Mouse (Mus musculus): Measurements from ENCODE around the gene Snapc1.

Snapc1 gene
- long read RNA-seq, experiment 1, full-length matches to known transcripts, result 17 of 20 reads
- long read RNA-seq, experiment 1, partial matches to known transcripts, result 0 of 20 reads
- long read RNA-seq, experiment 1, other reads (novel, unspliced or antisense), result 3 of 20 reads
- long read RNA-seq, experiment 2, full-length matches to known transcripts, result 14 of 28 reads
- long read RNA-seq, experiment 2, partial matches to known transcripts, result 6 of 28 reads
- long read RNA-seq, experiment 2, other reads (novel, unspliced or antisense), result 8 of 28 reads

- intact Hi-C loops (cut with DNase I), result no loop called here
These were observed at the start of gene Snapc1 for GRCm38 (mm10) chr12:73964291-73965281. Gene Snapc1, plus strand, starts transcription at chr12:73964481.

DNA sequence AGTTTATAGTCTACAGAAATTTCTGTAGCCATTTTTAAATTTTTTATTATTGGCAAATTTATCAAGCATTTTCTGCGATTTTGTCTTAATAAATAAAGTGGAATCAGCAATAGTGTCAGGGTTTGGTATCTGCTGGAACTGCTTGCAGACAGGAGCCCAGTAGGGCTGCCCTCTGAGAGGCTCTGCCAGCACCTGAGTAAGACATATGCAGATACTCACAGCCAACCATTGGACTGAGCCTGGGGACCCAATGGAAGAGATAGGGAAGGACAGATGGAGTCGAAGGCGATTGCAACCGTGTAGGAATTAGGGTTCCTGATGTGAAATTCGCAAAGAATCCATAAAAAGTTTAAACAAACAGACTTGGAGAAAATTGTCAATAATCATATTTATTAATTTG is 45.8 kb upstream of the Snapc1 start:
- intact Hi-C loops (cut with DNase I), result no loop called here

DNA sequence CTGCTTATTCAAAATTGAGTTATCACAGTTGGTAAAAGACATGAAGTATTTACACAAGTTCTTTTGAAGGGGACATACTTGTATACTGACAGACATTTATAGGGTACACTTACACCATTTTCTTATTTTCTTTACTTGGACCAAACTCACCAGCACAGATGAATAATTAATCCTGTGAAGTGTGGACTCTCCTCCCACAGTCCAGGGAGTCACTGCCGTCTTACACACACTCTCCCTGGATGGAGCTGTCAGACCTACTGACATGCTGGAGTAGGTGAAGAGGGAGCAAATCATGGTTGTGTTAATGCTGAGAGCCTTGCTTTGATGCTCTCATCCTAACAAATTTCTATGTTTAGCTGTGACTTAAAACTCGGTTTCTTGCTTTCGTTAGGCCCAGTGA is 34.0 kb upstream of the Snapc1 start:
- intact Hi-C loops (cut with DNase I), result loop anchor here (5.0 kb wide), 1 partner anchor 223 kb away; no protein-coding TSS in a partner anchor

GRCm38 (mm10) chr12:73931274-73931673 is 33.0 kb upstream of the Snapc1 start:
- intact Hi-C loops (cut with DNase I), result loop anchor here (5.0 kb wide), 1 partner anchor 224 kb away; no protein-coding TSS in a partner anchor

- intact Hi-C loops (cut with DNase I), result loop anchor here (5.0 kb wide), 1 partner anchor 227 kb away; no protein-coding TSS in a partner anchor
These were observed 29.8 kb upstream of the Snapc1 start for GRCm38 (mm10) chr12:73934528-73934927.

- intact Hi-C loops (cut with DNase I), result loop anchor here (5.0 kb wide), 1 partner anchor 40 kb away; no protein-coding TSS in a partner anchor
These were observed 26.9 kb upstream of the Snapc1 start, which contains the start of gene Gm49321 for GRCm38 (mm10) chr12:73937353-73937752. Gene Gm49321, plus strand, starts transcription at chr12:73937653.

GRCm38 (mm10) chr12:73939542-73939941 is 24.7 kb upstream of the Snapc1 start:
- intact Hi-C loops (cut with DNase I), result loop anchor here (5.0 kb wide), 1 partner anchor 38 kb away; no protein-coding TSS in a partner anchor

- intact Hi-C loops (cut with DNase I), result no loop called here
These were observed 15.9 kb upstream of the Snapc1 start for GRCm38 (mm10) chr12:73948415-73948814.

DNA sequence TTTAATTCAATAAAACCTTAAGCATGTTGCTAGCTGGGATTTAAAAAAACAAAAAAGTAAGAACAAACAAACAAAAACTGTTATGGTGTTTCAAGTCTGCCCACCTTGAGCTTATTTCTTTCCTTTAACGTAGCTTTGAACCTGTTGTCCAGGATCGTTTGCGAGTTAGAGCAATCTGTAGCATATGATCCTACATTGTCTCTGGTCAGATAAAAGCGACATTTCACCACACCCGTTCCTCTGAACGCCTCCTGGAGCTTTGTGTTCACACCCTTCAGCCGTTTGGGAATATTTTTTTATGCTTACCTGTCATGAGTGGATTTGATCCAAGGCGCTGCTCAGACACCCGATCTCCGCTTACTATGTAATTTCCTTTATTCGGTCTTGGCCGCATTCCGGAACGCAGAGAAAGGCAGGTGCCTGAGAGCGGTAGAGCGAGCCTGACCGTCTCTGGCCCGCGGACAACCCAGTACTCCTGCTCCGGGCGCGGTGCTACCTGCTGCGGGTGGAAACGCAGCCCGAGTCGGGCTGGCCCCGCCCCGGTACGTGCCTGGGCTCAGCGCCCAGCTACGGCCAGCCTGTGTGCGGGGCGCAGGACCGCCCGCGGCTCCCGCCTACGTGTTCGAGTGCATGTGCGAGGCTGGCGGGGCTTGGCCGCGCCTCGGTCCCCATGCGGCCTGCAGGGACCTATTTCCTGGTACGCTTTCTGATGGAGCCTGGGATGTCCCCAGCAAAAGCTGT is 14.8 kb upstream of the Snapc1 start:
- intact Hi-C loops (cut with DNase I), result no loop called here

GRCm38 (mm10) chr12:73952879-73953278 is 11.4 kb upstream of the Snapc1 start:
- intact Hi-C loops (cut with DNase I), result no loop called here

DNA sequence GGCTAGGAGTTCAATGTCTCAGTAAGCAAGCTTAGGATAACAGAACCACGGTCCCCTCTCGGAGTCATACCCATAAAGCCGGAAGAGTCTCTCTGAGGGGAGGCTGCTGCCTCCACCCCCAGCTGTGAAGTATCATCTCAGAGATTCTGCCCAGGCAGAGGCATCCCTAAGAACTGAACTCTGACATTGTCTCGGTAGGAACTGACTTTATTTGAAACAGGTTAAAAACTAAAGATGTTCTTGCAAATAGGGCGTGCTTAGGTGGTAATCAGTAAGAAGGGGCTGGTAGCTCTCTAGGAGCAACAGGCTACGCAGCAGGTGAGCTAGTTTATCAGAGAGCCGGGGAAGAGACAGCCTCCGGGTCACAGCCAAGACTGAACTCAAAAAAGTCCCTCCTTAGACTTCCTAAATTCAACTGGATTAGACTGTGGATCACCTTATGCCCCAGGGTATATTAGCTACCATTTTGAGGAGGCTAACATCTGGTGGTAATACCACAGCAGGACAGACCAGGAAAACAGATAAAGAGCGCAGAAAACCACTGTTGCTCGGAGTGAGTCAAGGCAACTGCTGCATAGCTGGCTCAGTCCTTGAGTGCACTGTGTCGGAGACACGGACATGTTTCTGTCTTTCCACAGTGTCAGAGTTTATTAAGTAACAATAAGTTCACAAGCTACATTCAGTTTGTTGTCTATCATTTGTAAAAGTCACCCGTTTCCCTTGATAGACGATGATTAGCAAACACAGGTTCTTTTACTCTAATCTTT is 10.7 kb upstream of the Snapc1 start:
- intact Hi-C loops (cut with DNase I), result no loop called here

- intact Hi-C loops (cut with DNase I), result no loop called here
These were observed 9.5 kb upstream of the Snapc1 start for GRCm38 (mm10) chr12:73954785-73955184.

GRCm38 (mm10) chr12:73957676-73958075 is 6.6 kb upstream of the Snapc1 start:
- intact Hi-C loops (cut with DNase I), result no loop called here

DNA sequence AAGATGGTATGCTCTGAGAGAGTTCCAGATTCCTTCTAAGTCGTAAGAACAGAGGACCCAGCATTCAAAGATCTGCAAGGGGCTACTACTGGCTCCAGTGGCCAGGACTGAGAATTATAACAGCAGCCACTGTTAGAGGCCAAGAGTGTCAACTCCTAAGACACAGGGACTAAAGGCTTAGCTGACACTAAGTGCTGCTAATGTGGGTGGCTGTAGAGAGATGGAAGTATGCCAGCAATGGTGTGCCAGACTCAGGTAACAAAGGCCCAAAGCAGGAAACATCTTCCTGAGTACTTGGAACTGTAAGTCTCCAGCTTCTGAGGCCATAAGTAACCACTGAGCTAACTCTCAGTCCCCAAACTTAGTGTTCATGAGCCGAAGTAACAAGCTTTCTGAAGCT is 5.5 kb upstream of the Snapc1 start:
- intact Hi-C loops (cut with DNase I), result no loop called here

GRCm38 (mm10) chr12:73969142-73969541 is 4.9 kb downstream of the Snapc1 start:
- intact Hi-C loops (cut with DNase I), result no loop called here

DNA sequence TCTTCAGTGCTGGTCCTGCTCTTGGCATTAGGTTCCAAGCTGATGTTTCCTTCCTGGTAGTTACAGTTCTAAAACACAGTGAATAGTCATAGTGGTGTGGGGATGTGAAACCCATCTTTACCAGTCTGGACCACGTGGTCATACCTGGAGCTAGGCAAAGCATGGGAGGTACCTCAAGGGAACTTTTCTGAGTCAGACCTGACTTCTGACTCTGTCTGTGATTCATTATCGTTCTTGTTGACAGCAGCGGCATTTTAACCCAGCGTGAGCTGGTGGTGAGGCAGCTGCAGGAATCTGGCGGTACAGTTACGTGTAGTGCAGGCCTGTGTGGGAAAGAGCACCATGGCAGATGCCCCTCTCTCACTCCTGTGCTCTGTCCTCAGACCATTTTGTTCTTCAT is 10.3 kb downstream of the Snapc1 start:
- intact Hi-C loops (cut with DNase I), result no loop called here

- intact Hi-C loops (cut with DNase I), result loop anchor here (5.0 kb wide), 1 partner anchor 41 kb away; the partner anchor contains the start of gene Gm49321
These were observed 13.9 kb downstream of the Snapc1 start for GRCm38 (mm10) chr12:73978144-73978543.

GRCm38 (mm10) chr12:73979667-73980066 is 15.4 kb downstream of the Snapc1 start:
- intact Hi-C loops (cut with DNase I), result loop anchor here (5.0 kb wide), 1 partner anchor 42 kb away; the partner anchor contains the start of gene Gm49321

DNA sequence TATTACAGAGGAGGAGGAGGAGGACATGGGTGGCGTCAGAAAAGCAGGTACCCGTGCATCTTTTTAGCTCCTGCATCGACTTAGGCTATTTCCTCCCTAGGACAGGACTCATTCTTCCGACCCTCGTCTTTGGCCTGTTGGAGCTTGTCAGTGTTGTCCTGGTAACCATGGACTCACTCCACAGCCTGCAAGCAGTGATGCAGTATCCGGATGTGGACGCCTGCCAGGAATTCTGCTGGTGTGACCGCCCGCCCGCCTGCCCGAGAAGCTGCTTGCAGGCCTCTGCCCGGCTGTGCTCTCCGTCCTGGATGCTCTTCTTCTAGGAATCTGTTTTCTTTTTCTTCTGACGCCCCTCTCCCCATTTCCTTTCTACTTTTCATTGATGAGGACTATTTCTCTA is 18.3 kb downstream of the Snapc1 start:
- intact Hi-C loops (cut with DNase I), result no loop called here

DNA sequence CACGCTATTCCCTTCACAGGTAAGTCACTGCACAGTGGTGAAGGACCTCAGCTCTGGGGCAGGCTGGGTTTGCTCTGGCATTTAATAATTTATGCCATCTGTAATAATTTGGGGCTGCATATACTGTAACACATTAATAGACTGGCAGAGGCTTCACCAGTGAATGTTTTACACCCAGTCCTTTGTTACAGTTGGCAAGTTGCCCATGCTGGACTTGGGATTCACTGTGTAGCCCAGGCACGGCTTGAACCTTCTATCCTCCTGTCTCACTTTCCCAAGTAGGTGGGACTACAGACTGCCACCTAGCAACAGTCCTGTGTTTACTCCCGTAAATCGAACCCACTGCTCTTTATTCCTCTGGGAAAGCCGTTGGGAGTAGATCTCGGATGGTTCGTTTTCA is 22.0 kb downstream of the Snapc1 start:
- intact Hi-C loops (cut with DNase I), result loop anchor here (5.0 kb wide), 1 partner anchor 279 kb away; no protein-coding TSS in a partner anchor

All from adrenal gland (tissue).